Mouse (Mus musculus) stomach, embryonic 14.5 days (tissue): ENCODE measurements around the gene Slc7a1. TPM values are rescaled to one million over a fixed set of nuclear protein-coding genes. Genes with fewer than 3 reads are reported as not detected.

Source experiments
- ATAC-seq: fragments of 200-750 bp; cut with Nextera tagmentation; 2 replicates; pipeline ENCODE4 v1.8.0; 2017; ENCODE audit warnings: low read depth, moderate TSS enrichment; ENCODE audit not compliant: insufficient number of reproducible peaks, insufficient read depth, low FRiP score
- H3K27ac ChIP-seq: fragments of 300-500 bp; sonication (generic); 2 replicates; pipeline ENCODE4 v1.5.1; 2014; ENCODE audit warnings: mild to moderate bottlenecking, low read length, moderate library complexity, mixed read lengths
- H3K27me3 ChIP-seq: fragments of 300-500 bp; sonication (generic); 2 replicates; pipeline ENCODE4 v1.6.1; 2014; ENCODE audit warnings: low read length, control low read depth, mixed read lengths; ENCODE audit not compliant: control insufficient read depth, insufficient read depth
- H3K36me3 ChIP-seq: fragments of 300-500 bp; sonication (generic); 2 replicates; pipeline ENCODE4 v1.6.1; 2014; ENCODE audit warnings: mild to moderate bottlenecking, control low read depth, low read length, moderate library complexity, mixed read lengths; ENCODE audit not compliant: control insufficient read depth, insufficient read depth
- H3K4me1 ChIP-seq: fragments of 300-500 bp; sonication (generic); 2 replicates; pipeline ENCODE4 v1.6.1; 2014; ENCODE audit warnings: low read length, control low read depth, mixed read lengths; ENCODE audit not compliant: control insufficient read depth, insufficient read depth
- H3K4me2 ChIP-seq: fragments of 300-500 bp; sonication (generic); replicated peaks from 2 replicates; pipeline ENCODE4 v1.6.1; 2014; ENCODE audit warnings: low read depth, low read length, control low read depth
- H3K4me3 ChIP-seq: fragments of 300-500 bp; sonication (generic); 2 replicates; pipeline ENCODE4 v1.5.1; 2014; ENCODE audit warnings: low read depth, low read length, control low read depth
- H3K9ac ChIP-seq: fragments of 300-500 bp; sonication (generic); replicated peaks from 2 replicates; pipeline ENCODE4 v1.6.1; 2014; ENCODE audit warnings: low read depth, mild to moderate bottlenecking, control low read depth, low read length, moderate library complexity, mixed read lengths
- H3K9me3 ChIP-seq: fragments of 300-500 bp; sonication (generic); 2 replicates; pipeline ENCODE4 v1.6.1; 2016; ENCODE audit warnings: low read depth, low read length, control low read depth; ENCODE audit not compliant: control insufficient read depth
- WGBS: fragments of 180-500 bp; shearing (Covaris S2); extraction: QIAGEN DNeasy Blood & Tissue Kit; methylation state at CpG from one replicate; pipeline ENCODE4 v1.1.7; 2014; 5-methylcytosine and 5-hydroxymethylcytosine counted together
- polyA plus RNA-seq: library from polyadenylated mRNA; unstranded; fragments of >200 nt; fragmentation: Nextera tagmentation; extraction: Ambion mirVana; gene quantifications from 2 replicates; pipeline ENCODE4 v1.2.1, GENCODE M21; 2014

The Slc7a1 gene
- polyA plus RNA-seq, 1 experiment from 2014 or later: 31.8 TPM

GRCm38 (mm10) chr5:148388251-148389006, 11.3 kb downstream of the Slc7a1 start:
- Histone ChIP-seq H3K27me3 (no peaks in the 10 kb centered on the region), H3K27ac (no peak overlapping the region), H3K36me3 (no peaks in the 10 kb centered on the region), H3K4me2 (no peak overlapping the region), H3K9ac (no peak overlapping the region), H3K9me3 (no peaks in the 10 kb centered on the region), H3K4me3 (no peak overlapping the region), H3K4me1 (no peaks in the 10 kb centered on the region)
- ATAC-seq: no peak
- WGBS: 74% methylated on average over 18 of the region's 18 CpGs

GRCm38 (mm10) chr5:148387820-148388219, 11.9 kb downstream of the Slc7a1 start:
- H3K27ac ChIP-seq: no peak overlapping the region
- 92% methylated on average over 2 of the region's 2 CpGs for WGBS
- no peaks in the 10 kb centered on the region for H3K4me1 ChIP-seq
- no peak for ATAC-seq
- no peak overlapping the region for H3K4me3 ChIP-seq
- H3K9me3 ChIP-seq: no peaks in the 10 kb centered on the region
- no peak overlapping the region for H3K4me2 ChIP-seq
- no peaks in the 10 kb centered on the region for H3K36me3 ChIP-seq
- no peaks in the 10 kb centered on the region for H3K27me3 ChIP-seq
- no peak overlapping the region for H3K9ac ChIP-seq

- Histone ChIP-seq H3K36me3 (no peaks in the 10 kb centered on the region), H3K9ac (no peak overlapping the region), H3K4me3 (no peak overlapping the region), H3K9me3 (no peaks in the 10 kb centered on the region), H3K27me3 (no peaks in the 10 kb centered on the region), H3K4me1 (no peaks in the 10 kb centered on the region), H3K4me2 (no peak overlapping the region), H3K27ac (no peak overlapping the region)
- WGBS: 87% methylated on average over 9 of the region's 9 CpGs
- ATAC-seq: no peak
These were observed 13.2 kb downstream of the Slc7a1 start for GRCm38 (mm10) chr5:148386471-148386870.

GRCm38 (mm10) chr5:148384501-148385055, 15.1 kb downstream of the Slc7a1 start:
- H3K36me3 ChIP-seq: no peaks in the 10 kb centered on the region
- no peak for ATAC-seq
- H3K27ac ChIP-seq: no peak overlapping the region

GRCm38 (mm10) chr5:148383841-148384500, 15.7 kb downstream of the Slc7a1 start:
- Histone ChIP-seq H3K9ac (no peak overlapping the region), H3K27me3 (no peaks in the 10 kb centered on the region), H3K4me2 (no peak overlapping the region), H3K4me1 (no peaks in the 10 kb centered on the region), H3K4me3 (no peak overlapping the region), H3K36me3 (no peaks in the 10 kb centered on the region), H3K27ac (no peak overlapping the region), H3K9me3 (no peaks in the 10 kb centered on the region)
- ATAC-seq: no peak
- WGBS: 73% methylated on average over 14 of the region's 14 CpGs

More at GRCm38 (mm10) chr5:148384501-148385055, 15.1 kb downstream of the Slc7a1 start:
- Histone ChIP-seq H3K4me1 (no peaks in the 10 kb centered on the region), H3K4me2 (no peak overlapping the region), H3K27me3 (no peaks in the 10 kb centered on the region), H3K9me3 (no peaks in the 10 kb centered on the region), H3K4me3 (no peak overlapping the region), H3K9ac (no peak overlapping the region)
- WGBS: 79% methylated on average over 9 of the region's 9 CpGs

- no peak for ATAC-seq
- H3K9me3 ChIP-seq: 0 out of 2 replicates have a peak, but pooled peaks cover under 1% of the 10 kb centered on the region
- no peaks in the 10 kb centered on the region for H3K4me1 ChIP-seq
- no peak overlapping the region for H3K4me2 ChIP-seq
- H3K27me3 ChIP-seq: no peaks in the 10 kb centered on the region
- H3K4me3 ChIP-seq: no peak overlapping the region
- no peak overlapping the region for H3K9ac ChIP-seq
- H3K36me3 ChIP-seq: no peaks in the 10 kb centered on the region
- 67% methylated on average over 8 of the region's 8 CpGs for WGBS
- no peak overlapping the region for H3K27ac ChIP-seq
These were observed 18.6 kb downstream of the Slc7a1 start for GRCm38 (mm10) chr5:148381083-148381482.

- Histone ChIP-seq H3K4me3 (no peak overlapping the region), H3K4me2 (no peak overlapping the region), H3K27me3 (no peaks in the 10 kb centered on the region), H3K4me1 (no peaks in the 10 kb centered on the region), H3K36me3 (no peaks in the 10 kb centered on the region), H3K9ac (no peak overlapping the region), H3K9me3 (0 out of 2 replicates have a peak, but pooled peaks cover 3% of the 10 kb centered on the region), H3K27ac (no peak overlapping the region)
- 93% methylated on average over 6 of the region's 6 CpGs for WGBS
- ATAC-seq: no peak
These were observed 19.5 kb downstream of the Slc7a1 start for GRCm38 (mm10) chr5:148380246-148380504.

- 0 out of 2 replicates have a peak, but pooled peaks cover 3% of the 10 kb centered on the region for H3K9me3 ChIP-seq
- WGBS: 86% methylated on average over 17 of the region's 17 CpGs
- no peak overlapping the region for H3K4me2 ChIP-seq
- no peak for ATAC-seq
- H3K4me1 ChIP-seq: no peaks in the 10 kb centered on the region
- H3K27ac ChIP-seq: no peak overlapping the region
- H3K9ac ChIP-seq: no peak overlapping the region
- no peak overlapping the region for H3K4me3 ChIP-seq
- no peaks in the 10 kb centered on the region for H3K36me3 ChIP-seq
- no peaks in the 10 kb centered on the region for H3K27me3 ChIP-seq
These were observed 20.1 kb downstream of the Slc7a1 start for GRCm38 (mm10) chr5:148379455-148380245.
